Mouse (Mus musculus) lung, embryonic 14.5 days (tissue): ENCODE results near the gene Rora. TPM values are rescaled to one million over a fixed set of nuclear protein-coding genes. Genes with fewer than 3 reads are reported as not detected.
A peak's percentile ranks its signal among the peaks of the same experiment; 100 is the strongest.

Source experiments
- ATAC-seq: fragments of 200-750 bp; cut with Nextera tagmentation; 2 replicates; pipeline ENCODE4 v1.8.0; 2017; ENCODE audit warnings: mild to moderate bottlenecking, moderate TSS enrichment, moderate library complexity; ENCODE audit not compliant: insufficient read depth
- DNase-seq: peaks from one replicate; pipeline ENCODE4 v3.0.0-alpha.2; 2015
- H3K27ac ChIP-seq: fragments of 300-500 bp; sonication (generic); 2 replicates; pipeline ENCODE4 v1.5.1; 2014; ENCODE audit warnings: low read depth, mild to moderate bottlenecking, moderate library complexity
- H3K27me3 ChIP-seq: fragments of 300-500 bp; sonication (generic); 2 replicates; pipeline ENCODE4 v1.6.1; 2014; ENCODE audit warnings: low read length, control low read depth; ENCODE audit not compliant: insufficient read depth
- H3K36me3 ChIP-seq: fragments of 300-500 bp; sonication (generic); 2 replicates; pipeline ENCODE4 v1.6.1; 2014; ENCODE audit warnings: control low read depth; ENCODE audit not compliant: insufficient read depth
- H3K4me1 ChIP-seq: fragments of 300-500 bp; sonication (generic); 2 replicates; pipeline ENCODE4 v1.6.1; 2014; ENCODE audit warnings: antibody characterized with exemption, control low read depth; ENCODE audit not compliant: insufficient read depth
- H3K4me2 ChIP-seq: fragments of 300-500 bp; sonication (generic); 2 replicates; pipeline ENCODE4 v1.6.1; 2014; ENCODE audit warnings: mild to moderate bottlenecking
- H3K4me3 ChIP-seq: fragments of 300-500 bp; sonication (generic); 2 replicates; pipeline ENCODE4 v1.5.1; 2014; ENCODE audit warnings: low read depth, low read length
- H3K9ac ChIP-seq: fragments of 300-500 bp; sonication (generic); 2 replicates; pipeline ENCODE4 v1.6.1; 2014
- H3K9me3 ChIP-seq: fragments of 300-500 bp; sonication (generic); 2 replicates; pipeline ENCODE4 v1.6.1; 2016; ENCODE audit warnings: low read depth, low read length, control low read depth
- CTCF ChIP-seq: IDR thresholded peaks from 2 replicates; pipeline ENCODE4 v1.5.1; 2016; ENCODE audit warnings: antibody characterized with exemption, low read depth
- whole genome bisulfite sequencing: fragments of 180-500 bp; shearing (Covaris S2); extraction: QIAGEN DNeasy Blood & Tissue Kit; methylation state at CpG from one replicate; pipeline ENCODE4 v1.1.7; 2014; 5-methylcytosine and 5-hydroxymethylcytosine counted together
- polyA plus RNA-seq: library from polyadenylated mRNA; unstranded; fragments of >200 nt; fragmentation: Nextera tagmentation; extraction: Ambion mirVana; gene quantifications from 2 replicates; pipeline ENCODE4 v1.2.1, GENCODE M21; 2014

Rora gene
- polyA plus RNA-seq, 1 experiment from 2014 or later = 5.9 TPM

DNA sequence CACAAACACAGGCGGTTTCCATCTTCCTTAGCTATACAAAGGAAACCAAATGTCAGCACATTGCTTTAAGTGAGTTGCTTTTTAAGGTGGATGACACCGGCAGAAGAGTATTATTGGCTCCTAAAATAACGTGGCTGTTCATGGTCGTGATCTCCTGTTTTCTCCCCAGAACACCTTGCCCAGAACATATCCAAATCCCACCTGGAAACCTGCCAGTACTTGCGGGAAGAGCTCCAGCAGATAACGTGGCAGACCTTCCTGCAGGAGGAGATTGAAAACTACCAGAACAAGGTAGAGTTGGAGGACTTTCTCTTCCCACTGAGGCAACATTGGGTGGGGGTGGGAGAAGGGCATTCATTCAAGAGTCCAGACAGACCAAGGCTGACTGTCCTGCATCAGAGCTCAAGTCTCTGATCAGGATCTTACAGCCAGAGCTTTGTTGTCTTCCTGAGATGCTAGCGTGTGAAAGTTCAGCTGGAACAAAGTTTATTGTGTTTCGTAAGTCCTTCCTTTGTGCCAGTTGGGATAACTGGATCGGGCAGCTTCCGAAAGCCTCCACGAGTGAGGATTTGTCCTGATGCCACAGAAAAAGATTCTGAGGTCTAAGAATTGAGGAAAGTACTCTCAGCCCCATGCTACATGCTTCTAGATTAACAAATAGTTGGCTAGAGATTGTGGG, 717.6 kb downstream of the Rora start:
- Histone ChIP-seq H3K9ac (no peak overlapping the region), H3K4me2 (no peak overlapping the region), H3K36me3 (no peaks in the 10 kb centered on the region), H3K27me3 (no peaks in the 10 kb centered on the region), H3K27ac (no peak overlapping the region), H3K9me3 (no peaks in the 10 kb centered on the region), H3K4me3 (no peak overlapping the region), H3K4me1 (no peaks in the 10 kb centered on the region)
- DNase-seq (no peak), ATAC-seq (no peak)
- 73% methylated on average over 11 of the region's 11 CpGs for WGBS
- TF ChIP-seq CTCF = no peak

DNA sequence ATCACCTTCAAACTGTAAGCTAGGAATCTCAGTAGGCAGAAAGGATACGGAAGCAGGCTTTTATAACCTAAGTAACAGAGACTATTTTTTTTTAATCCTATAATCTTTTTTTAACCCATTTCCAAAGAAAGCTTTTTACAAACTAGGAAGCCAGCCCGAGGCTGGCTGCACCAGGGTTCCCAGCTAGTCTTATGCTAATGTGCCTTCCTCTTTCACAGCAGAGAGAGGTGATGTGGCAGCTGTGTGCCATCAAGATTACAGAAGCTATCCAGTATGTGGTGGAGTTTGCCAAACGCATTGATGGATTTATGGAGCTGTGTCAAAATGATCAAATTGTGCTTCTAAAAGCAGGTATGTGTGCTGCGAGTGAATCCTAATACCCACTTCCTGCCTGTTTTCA, 719.3 kb downstream of the Rora start:
- no peak for TF ChIP-seq CTCF
- Histone ChIP-seq H3K27ac (no peak overlapping the region), H3K4me3 (no peak overlapping the region), H3K9me3 (no peaks in the 10 kb centered on the region), H3K9ac (no peak overlapping the region), H3K4me2 (no peak overlapping the region), H3K4me1 (no peaks in the 10 kb centered on the region), H3K27me3 (no peaks in the 10 kb centered on the region), H3K36me3 (0 out of 2 replicates have a peak, but pooled peaks cover 3% of the 10 kb centered on the region)
- WGBS = 50% methylated on average over 4 of the region's 4 CpGs
- DNase-seq (no peak), ATAC-seq (no peak)

DNA sequence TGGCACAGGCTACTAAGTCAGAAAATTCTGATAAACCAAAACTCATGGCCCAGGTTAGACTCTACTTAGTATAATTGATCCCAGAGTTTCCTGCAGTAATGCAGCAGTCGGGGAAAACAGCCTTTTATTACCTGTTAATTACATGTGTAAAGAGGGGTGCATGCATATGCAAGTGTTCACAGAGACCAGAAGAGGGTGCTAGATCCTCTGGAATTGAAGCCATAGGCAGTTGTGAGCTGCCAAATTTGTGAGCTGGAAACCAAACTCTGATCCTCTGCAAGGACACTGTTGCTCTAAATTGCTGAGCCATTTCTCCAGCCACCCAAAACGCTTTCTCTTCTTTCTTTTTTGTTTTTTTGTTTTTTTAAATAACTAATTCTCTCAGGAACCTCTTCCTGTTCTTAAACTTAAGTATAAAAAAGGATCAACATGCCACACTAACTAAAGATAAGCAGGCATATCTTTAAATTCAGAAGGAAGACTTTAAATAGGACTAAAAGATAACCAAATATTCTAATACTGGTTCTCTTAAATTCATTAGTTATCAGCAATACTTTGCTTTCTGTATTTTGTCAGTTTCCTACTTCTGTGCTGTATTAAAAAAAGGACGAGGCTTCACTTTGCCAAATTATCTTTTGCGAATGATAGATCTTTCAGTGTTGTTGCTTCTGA, 723.5 kb downstream of the Rora start:
- Histone ChIP-seq H3K9me3 (no peaks in the 10 kb centered on the region), H3K4me2 (no peak overlapping the region), H3K27me3 (no peaks in the 10 kb centered on the region), H3K4me3 (no peak overlapping the region), H3K27ac (no peak overlapping the region), H3K36me3 (0 out of 2 replicates have a peak, but pooled peaks cover 3% of the 10 kb centered on the region), H3K4me1 (no peaks in the 10 kb centered on the region), H3K9ac (no peak overlapping the region)
- peak; percentile 21 for DNase-seq
- ATAC-seq = no peak
- 82% methylated on average over 4 of the region's 4 CpGs for WGBS
- TF ChIP-seq CTCF = peak; percentile 23; the same call in 1 of the 2 replicates

DNA sequence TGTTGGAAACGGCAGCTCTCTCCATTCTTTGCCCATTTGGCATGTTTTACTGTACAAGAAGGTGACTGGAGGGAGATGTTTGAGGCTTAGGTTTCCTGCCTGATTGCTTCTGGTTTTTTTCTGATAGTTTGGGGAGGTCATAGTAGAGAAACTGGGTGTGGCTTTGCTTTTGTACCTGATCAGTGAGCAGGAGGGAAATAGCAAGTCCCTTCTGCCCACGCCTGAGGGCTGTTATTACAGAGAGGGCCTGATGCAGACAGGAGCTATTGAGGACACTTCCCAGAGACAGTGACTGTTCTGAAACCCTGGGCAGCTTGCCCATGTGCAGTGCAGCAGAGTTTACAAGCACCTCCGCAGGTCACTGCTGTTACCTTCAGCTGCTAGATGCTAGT, 724.1 kb downstream of the Rora start:
- WGBS = 79% methylated on average over 3 of the region's 3 CpGs
- no peak for ATAC-seq
- no peak overlapping the region for H3K9ac ChIP-seq
- no peaks in the 10 kb centered on the region for H3K9me3 ChIP-seq
- no peak overlapping the region for H3K4me2 ChIP-seq
- H3K36me3 ChIP-seq = 0 out of 2 replicates have a peak, but pooled peaks cover 3% of the 10 kb centered on the region
- no peak for TF ChIP-seq CTCF
- H3K27ac ChIP-seq = no peak overlapping the region
- H3K4me1 ChIP-seq = no peaks in the 10 kb centered on the region
- no peak for DNase-seq
- H3K27me3 ChIP-seq = no peaks in the 10 kb centered on the region
- H3K4me3 ChIP-seq = no peak overlapping the region

DNA sequence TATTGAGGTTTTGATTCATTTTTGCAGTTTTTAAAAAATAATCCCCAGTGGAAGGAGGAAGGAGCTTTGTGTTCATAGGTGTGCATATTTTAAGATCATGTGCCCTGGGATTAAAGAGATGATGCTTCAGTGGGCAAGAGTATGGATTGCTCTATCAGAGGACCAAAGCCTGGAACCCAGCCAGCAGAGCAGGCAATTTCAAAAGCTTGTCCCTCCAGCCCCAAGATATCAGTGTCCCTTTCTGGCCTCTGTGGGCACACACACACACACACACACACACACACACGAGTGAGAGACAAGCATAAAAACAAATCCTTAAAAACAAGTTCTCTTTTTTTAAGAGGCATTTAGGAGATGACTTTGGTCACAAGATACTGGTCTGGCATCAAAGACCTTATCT, 727.0 kb downstream of the Rora start:
- Histone ChIP-seq H3K4me1 (0 out of 2 replicates have a peak, but pooled peaks cover 2% of the 10 kb centered on the region), H3K4me3 (no peak overlapping the region), H3K36me3 (0 out of 2 replicates have a peak, but pooled peaks cover 3% of the 10 kb centered on the region), H3K9me3 (no peaks in the 10 kb centered on the region), H3K27me3 (no peaks in the 10 kb centered on the region), H3K9ac (no peak overlapping the region), H3K27ac (no peak overlapping the region), H3K4me2 (no peak overlapping the region)
- no peak for TF ChIP-seq CTCF
- WGBS = 26% methylated on average over 1 of the region's 1 CpGs
- DNase-seq = no peak
- no peak for ATAC-seq

DNA sequence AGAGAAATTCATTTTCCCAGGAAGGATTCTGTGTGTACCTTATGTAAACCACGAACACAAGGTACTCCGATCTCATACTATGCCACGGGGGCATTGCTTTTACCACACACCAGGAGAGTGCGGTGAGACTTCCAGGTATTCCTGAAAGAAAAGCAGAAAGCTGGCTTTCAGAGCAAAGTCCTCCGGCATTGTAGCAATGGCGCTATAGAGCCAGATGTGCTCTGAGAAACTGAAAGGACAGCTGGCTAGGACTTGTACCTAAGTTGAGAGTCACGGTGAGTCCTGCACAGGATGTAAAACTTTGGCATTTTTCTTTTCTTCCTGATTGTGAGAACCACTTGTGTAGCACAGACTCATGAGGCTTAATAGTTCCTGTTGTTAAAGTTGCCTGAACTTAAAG, 728.2 kb downstream of the Rora start:
- no peak overlapping the region for H3K4me2 ChIP-seq
- no peaks in the 10 kb centered on the region for H3K36me3 ChIP-seq
- WGBS = 60% methylated on average over 7 of the region's 7 CpGs
- ATAC-seq (no peak), DNase-seq (no peak)
- TF ChIP-seq CTCF = peak; percentile 19; the same call in 1 of the 2 replicates
- no peaks in the 10 kb centered on the region for H3K27me3 ChIP-seq
- no peak overlapping the region for H3K9ac ChIP-seq
- 0 out of 2 replicates have a peak, but pooled peaks cover 2% of the 10 kb centered on the region for H3K4me1 ChIP-seq
- H3K27ac ChIP-seq = no peak overlapping the region
- H3K4me3 ChIP-seq = no peak overlapping the region
- H3K9me3 ChIP-seq = no peaks in the 10 kb centered on the region

DNA sequence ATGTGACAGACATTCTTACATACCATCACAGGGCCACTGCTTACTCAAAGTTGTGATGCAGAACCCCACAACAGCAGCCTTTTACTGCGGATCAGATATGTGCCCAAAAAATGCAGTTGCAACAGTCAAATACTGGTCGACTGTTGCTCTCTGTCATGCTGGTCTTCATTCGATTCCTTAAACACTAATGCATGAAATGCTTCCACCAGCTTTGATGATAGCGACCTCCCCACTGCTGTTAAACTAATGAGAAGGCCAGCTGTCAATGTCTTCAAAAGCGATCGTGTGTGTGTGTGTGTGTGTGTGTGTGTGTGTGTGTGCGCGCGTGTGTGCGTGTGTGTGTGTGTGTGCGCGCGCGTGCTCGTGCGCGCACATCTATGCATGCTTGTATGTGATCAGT, 730.9 kb downstream of the Rora start:
- Histone ChIP-seq H3K27ac (peak overlapping the region; percentile 20; the same call in 1 of the 2 replicates), H3K4me1 (0 out of 2 replicates have a peak, but pooled peaks cover 2% of the 10 kb centered on the region), H3K9ac (no peak overlapping the region), H3K4me2 (0 out of 2 replicates have a peak overlapping the region, but pooled peaks have one; percentile 21), H3K9me3 (no peaks in the 10 kb centered on the region), H3K27me3 (no peaks in the 10 kb centered on the region), H3K4me3 (no peak overlapping the region), H3K36me3 (no peaks in the 10 kb centered on the region)
- ATAC-seq = peak; percentile 53
- no peak for TF ChIP-seq CTCF
- peak; percentile 57 for DNase-seq
- 66% methylated on average over 17 of the region's 17 CpGs for whole genome bisulfite sequencing
